Mouse (Mus musculus) neural tube, embryonic 13.5 days (tissue): ENCODE data around the gene Vipr2. TPM values are rescaled to one million over a fixed set of nuclear protein-coding genes. Genes with fewer than 3 reads are reported as not detected.

ENCODE experiments used
- ATAC-seq: fragments of 200-750 bp; cut with Nextera tagmentation; 2 replicates; pipeline ENCODE4 v1.8.0; 2017; ENCODE audit warnings: low read depth, mild to moderate bottlenecking, moderate TSS enrichment, moderate library complexity
- H3K27ac ChIP-seq: fragments of 300-500 bp; sonication (generic); replicated peaks from 2 replicates; pipeline ENCODE4 v1.5.1; 2015; ENCODE audit warnings: moderate library complexity, mild to moderate bottlenecking, inconsistent platforms
- H3K27me3 ChIP-seq: fragments of 300-500 bp; sonication (generic); 2 replicates; pipeline ENCODE4 v1.6.1; 2015; ENCODE audit warnings: mild to moderate bottlenecking, inconsistent platforms
- H3K36me3 ChIP-seq: fragments of 300-500 bp; sonication (generic); 2 replicates; pipeline ENCODE4 v1.6.1; 2015; ENCODE audit warnings: mild to moderate bottlenecking, inconsistent platforms
- H3K4me1 ChIP-seq: fragments of 300-500 bp; sonication (generic); replicated peaks from 2 replicates; pipeline ENCODE4 v1.6.1; 2015; ENCODE audit warnings: inconsistent platforms
- H3K4me2 ChIP-seq: fragments of 300-500 bp; sonication (generic); 2 replicates; pipeline ENCODE4 v1.6.1; 2015; ENCODE audit warnings: inconsistent platforms, mild to moderate bottlenecking, moderate library complexity
- H3K4me3 ChIP-seq: fragments of 300-500 bp; sonication (generic); 2 replicates; pipeline ENCODE4 v1.5.1; 2015; ENCODE audit warnings: mild to moderate bottlenecking, inconsistent platforms
- H3K9ac ChIP-seq: fragments of 300-500 bp; sonication (generic); 2 replicates; pipeline ENCODE4 v1.6.1; 2015; ENCODE audit warnings: moderate library complexity, mild to moderate bottlenecking, inconsistent platforms
- H3K9me3 ChIP-seq: fragments of 300-500 bp; sonication (generic); 2 replicates; pipeline ENCODE4 v1.6.1; 2016; ENCODE audit warnings: inconsistent platforms
- WGBS: fragments of 180-500 bp; shearing (Covaris S2); methylation state at CpG from one replicate; pipeline ENCODE4 v1.1.7; 2015; 5-methylcytosine and 5-hydroxymethylcytosine counted together
- polyA plus RNA-seq: library from polyadenylated mRNA; unstranded; fragments of >200 nt; fragmentation: Nextera tagmentation; extraction: Ambion mirVana; gene quantifications from 2 replicates; pipeline ENCODE4 v1.2.1, GENCODE M21; 2015

Gene Vipr2
- polyA plus RNA-seq, 1 experiment from 2014 or later, result 0.50 TPM

DNA sequence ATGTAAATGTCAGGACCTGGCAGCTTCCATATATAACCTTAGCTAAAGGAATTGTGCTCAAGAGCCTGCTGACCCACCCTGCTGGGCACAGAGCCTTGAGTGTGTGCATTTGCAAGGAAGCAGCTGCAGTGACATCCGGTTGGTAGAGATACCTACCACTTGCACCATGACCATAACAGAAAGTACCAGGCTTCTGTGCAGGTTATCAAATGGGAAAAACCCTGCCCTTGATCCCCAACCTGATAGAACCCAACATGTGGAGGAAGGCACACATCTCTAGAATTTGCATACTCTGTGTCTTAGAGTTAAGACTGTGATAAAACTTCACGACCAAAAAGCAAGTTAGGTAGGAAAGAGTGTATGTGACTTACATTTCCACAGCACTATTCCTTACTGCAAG lies 63.1 kb downstream of the Vipr2 start:
- Histone ChIP-seq H3K4me3 (no peak overlapping the region), H3K4me1 (no peaks in the 10 kb centered on the region), H3K9me3 (no peaks in the 10 kb centered on the region), H3K27me3 (no peaks in the 10 kb centered on the region), H3K4me2 (no peak overlapping the region), H3K9ac (no peak overlapping the region), H3K27ac (no peak overlapping the region), H3K36me3 (no peaks in the 10 kb centered on the region)
- WGBS, result 95% methylated on average over 2 of the region's 2 CpGs
- ATAC-seq, result no peak

DNA sequence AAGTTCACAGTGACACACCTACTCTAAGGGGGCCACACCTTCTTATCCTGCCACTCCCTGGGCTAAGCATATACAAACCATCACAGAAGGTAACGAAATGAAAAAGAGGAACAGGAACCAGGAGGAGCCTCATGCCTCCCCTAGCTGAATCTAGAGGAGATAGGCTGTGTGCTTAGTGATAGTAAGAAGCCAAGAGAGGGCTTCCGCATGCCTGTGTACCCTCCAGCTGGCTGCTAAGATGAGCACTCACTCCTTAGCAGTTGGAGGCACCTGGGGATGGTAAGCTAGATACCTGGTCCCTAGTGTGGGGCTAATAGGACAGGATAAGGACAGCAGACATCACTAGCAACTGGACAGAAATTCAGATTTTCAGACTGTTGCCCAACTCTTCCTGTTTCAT lies 64.3 kb downstream of the Vipr2 start:
- no peaks in the 10 kb centered on the region for H3K27me3 ChIP-seq
- H3K36me3 ChIP-seq, result no peaks in the 10 kb centered on the region
- WGBS, result 86% methylated on average over 2 of the region's 2 CpGs

DNA sequence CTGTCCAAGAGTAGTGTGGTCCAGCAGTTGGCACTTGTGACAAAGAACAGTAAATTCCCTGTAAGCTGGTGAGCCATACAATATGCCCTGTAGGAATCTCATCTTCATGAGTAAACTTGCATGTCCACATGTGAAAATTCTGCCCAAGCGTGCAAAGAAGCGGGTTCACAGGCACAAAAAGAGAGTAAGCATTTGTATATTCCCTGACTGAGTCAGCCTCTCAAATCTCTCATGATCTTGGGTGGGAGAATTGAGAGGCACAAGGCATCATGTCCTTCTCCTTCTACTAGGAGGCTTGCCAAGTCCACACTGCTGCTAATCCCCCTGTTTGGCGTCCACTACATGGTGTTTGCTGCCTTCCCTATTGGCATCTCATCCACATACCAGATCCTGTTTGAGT lies 64.9 kb downstream of the Vipr2 start:
- H3K27ac ChIP-seq, result no peak overlapping the region
- WGBS, result 87% methylated on average over 3 of the region's 3 CpGs
- no peak for ATAC-seq
- H3K36me3 ChIP-seq, result no peaks in the 10 kb centered on the region
- no peaks in the 10 kb centered on the region for H3K9me3 ChIP-seq
- H3K9ac ChIP-seq, result no peak overlapping the region
- H3K4me3 ChIP-seq, result no peak overlapping the region
- no peak overlapping the region for H3K4me2 ChIP-seq
- no peaks in the 10 kb centered on the region for H3K27me3 ChIP-seq
- H3K4me1 ChIP-seq, result no peaks in the 10 kb centered on the region

More for the DNA sequence above, 64.3 kb downstream of the Vipr2 start:
- no peak for ATAC-seq
- no peaks in the 10 kb centered on the region for H3K9me3 ChIP-seq
- H3K27ac ChIP-seq, result no peak overlapping the region
- H3K4me3 ChIP-seq, result no peak overlapping the region
- H3K4me2 ChIP-seq, result no peak overlapping the region
- H3K4me1 ChIP-seq, result no peaks in the 10 kb centered on the region
- no peak overlapping the region for H3K9ac ChIP-seq

DNA sequence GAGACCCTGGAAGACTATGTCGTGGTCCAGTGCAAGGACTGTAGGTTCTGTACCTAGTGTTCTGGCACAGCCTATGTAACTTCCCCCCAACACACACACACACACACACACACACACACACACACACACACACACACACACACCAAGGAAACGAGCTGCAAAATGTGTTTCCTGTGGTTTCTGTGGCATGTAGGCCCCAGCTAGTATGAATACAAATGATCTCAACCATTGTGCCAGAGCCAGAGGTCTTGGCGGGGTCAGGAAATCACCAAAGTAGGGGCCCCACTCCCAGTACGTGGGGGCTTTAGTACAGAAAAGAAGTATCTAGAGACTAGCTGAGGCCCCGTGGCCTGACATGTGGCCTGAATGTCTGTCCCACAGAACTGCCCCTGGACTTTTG lies 67.7 kb downstream of the Vipr2 start:
- ATAC-seq, result no peak
- no peaks in the 10 kb centered on the region for H3K9me3 ChIP-seq
- WGBS, result 41% methylated on average over 5 of the region's 5 CpGs

DNA sequence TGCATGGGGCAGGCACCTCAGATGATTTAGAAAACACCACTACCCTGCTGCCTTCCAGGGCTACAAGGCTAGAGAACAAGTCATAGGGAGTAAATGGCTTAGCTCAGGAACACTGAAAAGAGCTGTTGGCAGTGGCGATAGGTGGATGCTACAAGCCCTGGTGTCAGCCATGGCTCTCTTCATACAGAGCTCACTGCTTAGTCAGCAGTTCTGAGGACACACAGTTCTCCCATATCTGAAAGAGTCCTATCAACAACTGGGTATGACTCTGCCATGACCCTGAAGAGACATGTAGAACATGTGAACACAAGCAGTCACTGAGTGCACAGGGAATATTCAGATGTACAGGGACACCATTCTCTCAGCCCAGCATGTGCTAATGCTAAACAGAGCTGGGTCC lies 68.2 kb downstream of the Vipr2 start:
- Histone ChIP-seq H3K9ac (no peak overlapping the region), H3K9me3 (no peaks in the 10 kb centered on the region), H3K27me3 (no peaks in the 10 kb centered on the region), H3K4me2 (no peak overlapping the region), H3K27ac (no peak overlapping the region), H3K4me1 (no peaks in the 10 kb centered on the region), H3K4me3 (no peak overlapping the region), H3K36me3 (no peaks in the 10 kb centered on the region)
- ATAC-seq, result no peak
- WGBS, result 93% methylated on average over 1 of the region's 1 CpGs

More for the DNA sequence above, 67.7 kb downstream of the Vipr2 start:
- Histone ChIP-seq H3K4me2 (no peak overlapping the region), H3K4me3 (no peak overlapping the region), H3K9ac (no peak overlapping the region), H3K36me3 (no peaks in the 10 kb centered on the region), H3K27me3 (no peaks in the 10 kb centered on the region), H3K27ac (no peak overlapping the region), H3K4me1 (no peaks in the 10 kb centered on the region)

DNA sequence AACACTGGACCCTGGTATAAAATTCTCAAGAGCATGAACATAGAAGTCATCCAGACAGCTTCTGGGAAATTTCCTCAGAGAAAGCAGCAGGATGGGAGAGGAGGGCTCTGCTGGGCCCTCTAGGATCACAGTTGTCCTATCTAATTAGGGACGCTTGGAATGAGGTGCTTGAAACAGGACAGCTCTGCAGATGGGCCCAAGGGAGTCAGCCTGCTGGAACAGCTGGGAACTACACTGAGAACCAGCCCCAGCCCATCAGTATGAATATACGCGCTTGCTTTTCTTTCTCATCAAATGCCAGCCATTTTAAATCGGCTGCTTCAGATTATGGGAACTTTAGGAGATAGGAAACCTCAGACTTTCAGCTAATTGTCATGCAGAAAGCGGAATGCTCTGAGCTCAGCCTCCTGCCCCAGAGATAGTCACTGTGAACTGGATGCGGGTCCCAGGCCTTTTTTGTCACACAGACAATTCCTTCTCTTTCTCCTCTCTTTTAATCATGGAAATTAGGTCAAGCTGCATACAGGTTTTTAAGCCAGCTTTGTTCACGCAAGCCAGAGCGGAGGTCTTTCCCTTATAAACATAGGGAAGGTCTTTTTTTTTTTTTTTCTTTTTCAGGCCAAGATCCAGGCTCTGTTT lies 69.6 kb downstream of the Vipr2 start:
- H3K27ac ChIP-seq, result no peak overlapping the region
- H3K36me3 ChIP-seq, result no peaks in the 10 kb centered on the region
- no peak overlapping the region for H3K4me3 ChIP-seq
- no peaks in the 10 kb centered on the region for H3K9me3 ChIP-seq
- no peaks in the 10 kb centered on the region for H3K27me3 ChIP-seq
- 43% methylated on average over 8 of the region's 8 CpGs for WGBS
- no peak overlapping the region for H3K4me2 ChIP-seq
- ATAC-seq, result 0 out of 2 replicates have a peak, but pooled peaks have one; percentile 61
- H3K9ac ChIP-seq, result no peak overlapping the region
- no peaks in the 10 kb centered on the region for H3K4me1 ChIP-seq

DNA sequence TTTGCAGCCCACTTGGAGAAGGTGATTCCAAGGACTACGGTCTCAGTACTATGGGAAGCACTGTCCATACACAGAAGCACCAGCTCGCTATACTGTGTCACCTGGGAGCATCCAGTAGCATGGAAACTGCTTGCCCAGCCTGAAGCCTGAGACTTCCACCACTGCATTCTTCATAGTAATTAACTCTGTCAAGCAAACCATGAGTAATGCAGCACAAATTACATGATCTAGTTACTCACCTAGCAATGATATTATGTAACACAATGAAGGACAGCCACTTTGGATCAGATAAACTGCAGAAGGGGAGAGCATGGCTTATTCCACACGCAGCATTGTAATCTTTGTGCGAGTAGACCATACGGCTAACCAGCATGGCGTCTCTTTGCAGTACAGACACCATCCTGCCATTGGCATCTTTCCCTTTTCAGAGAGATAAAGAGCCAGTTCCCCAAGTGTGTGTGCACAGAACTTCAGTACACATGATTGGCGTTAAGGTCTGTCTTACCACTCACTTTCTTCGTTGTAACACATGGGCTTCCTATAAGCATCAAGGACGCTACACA lies 75.4 kb downstream of the Vipr2 start:
- Histone ChIP-seq H3K9ac (no peak overlapping the region), H3K27ac (no peak overlapping the region), H3K4me1 (no peaks in the 10 kb centered on the region), H3K9me3 (no peaks in the 10 kb centered on the region), H3K36me3 (no peaks in the 10 kb centered on the region), H3K4me2 (no peak overlapping the region), H3K27me3 (no peaks in the 10 kb centered on the region), H3K4me3 (no peak overlapping the region)
- 91% methylated on average over 9 of the region's 9 CpGs for WGBS
- ATAC-seq, result no peak

DNA sequence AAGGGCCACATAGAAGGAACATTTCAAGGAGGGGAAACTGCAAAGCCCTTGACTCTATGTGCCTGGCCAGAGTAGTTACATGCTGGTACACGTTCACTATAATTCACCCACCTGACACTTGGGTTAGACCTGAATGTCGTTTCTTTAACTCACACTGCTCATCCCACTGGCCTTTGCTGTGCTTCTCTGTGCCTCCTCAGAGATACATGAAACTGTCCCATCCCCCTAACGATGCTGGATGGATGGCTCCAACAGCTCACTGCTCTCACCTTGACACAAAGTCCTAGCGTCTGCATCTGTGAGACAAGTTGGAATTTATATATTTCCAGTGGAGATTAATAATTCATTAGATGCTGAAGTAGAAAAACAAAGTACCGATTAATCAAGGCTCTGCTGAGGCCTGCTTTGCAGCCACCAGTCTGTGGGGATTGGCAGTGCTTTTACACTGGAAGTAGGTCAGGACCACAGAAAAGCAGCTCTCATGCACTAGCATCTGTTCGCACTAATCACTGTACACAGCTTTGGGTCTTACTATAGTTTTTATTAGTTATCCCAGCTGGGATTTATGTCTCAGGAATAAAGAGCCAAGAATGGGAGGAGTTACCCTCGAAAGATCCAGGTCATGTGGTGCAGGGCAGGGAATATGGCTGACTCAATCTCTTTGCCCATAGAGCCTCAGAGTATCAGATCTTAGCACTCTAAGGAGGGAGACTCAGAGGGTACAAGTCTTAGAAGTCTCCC lies 79.4 kb downstream of the Vipr2 start:
- H3K9ac ChIP-seq, result no peak overlapping the region
- ATAC-seq, result peak; percentile 53

DNA sequence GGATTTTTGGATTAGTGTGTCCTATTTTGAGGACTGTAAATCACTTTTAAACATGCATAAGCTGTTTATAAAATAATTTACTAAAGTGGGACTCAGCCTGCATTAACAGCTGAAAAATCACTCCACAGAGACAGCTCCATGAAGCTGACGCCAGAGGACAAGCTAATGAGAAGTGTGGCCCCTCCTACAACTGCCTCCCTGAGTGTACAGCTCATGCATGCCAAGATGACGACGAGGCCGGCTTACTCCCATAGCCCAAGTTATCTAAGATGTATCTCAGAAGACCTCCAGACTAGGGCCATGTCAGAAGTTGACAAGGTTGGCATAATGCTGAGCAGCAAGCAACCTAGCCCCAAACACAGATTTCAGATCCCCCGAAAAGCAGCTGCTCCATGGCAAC lies 81.7 kb downstream of the Vipr2 start:
- Histone ChIP-seq H3K9me3 (no peaks in the 10 kb centered on the region), H3K4me1 (no peaks in the 10 kb centered on the region), H3K27ac (no peak overlapping the region), H3K9ac (no peak overlapping the region), H3K36me3 (no peaks in the 10 kb centered on the region), H3K27me3 (no peaks in the 10 kb centered on the region), H3K4me2 (no peak overlapping the region), H3K4me3 (no peak overlapping the region)
- 78% methylated on average over 5 of the region's 5 CpGs for WGBS
- no peak for ATAC-seq

More for the DNA sequence above, 79.4 kb downstream of the Vipr2 start:
- no peaks in the 10 kb centered on the region for H3K4me1 ChIP-seq
- H3K27me3 ChIP-seq, result no peaks in the 10 kb centered on the region
- H3K4me3 ChIP-seq, result no peak overlapping the region
- no peak overlapping the region for H3K4me2 ChIP-seq
- H3K9me3 ChIP-seq, result no peaks in the 10 kb centered on the region
- no peaks in the 10 kb centered on the region for H3K36me3 ChIP-seq
- WGBS, result 75% methylated on average over 7 of the region's 7 CpGs
- H3K27ac ChIP-seq, result no peak overlapping the region

DNA sequence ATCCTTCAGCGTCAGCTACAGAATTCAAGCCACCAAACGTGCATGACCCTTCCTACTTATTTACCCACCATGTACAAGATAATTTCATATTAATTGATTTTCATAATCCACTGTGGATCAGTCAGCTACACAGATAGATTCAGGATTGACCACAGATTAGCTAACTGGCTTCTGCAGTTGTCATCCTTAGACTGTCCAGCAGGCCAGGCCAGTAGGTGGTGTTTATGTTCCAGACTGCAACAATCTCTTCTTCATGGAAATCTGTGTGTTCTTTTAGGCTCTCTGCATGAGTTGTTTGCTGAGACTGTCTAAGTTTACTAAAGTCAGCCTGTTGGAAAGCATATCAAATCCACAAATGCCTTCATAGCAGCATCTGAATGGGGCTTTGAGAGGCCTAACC lies 82.2 kb downstream of the Vipr2 start:
- WGBS, result 93% methylated on average over 2 of the region's 2 CpGs
- Histone ChIP-seq H3K27ac (no peak overlapping the region), H3K4me3 (no peak overlapping the region), H3K4me1 (no peaks in the 10 kb centered on the region), H3K4me2 (no peak overlapping the region), H3K9me3 (no peaks in the 10 kb centered on the region), H3K36me3 (no peaks in the 10 kb centered on the region), H3K9ac (no peak overlapping the region), H3K27me3 (no peaks in the 10 kb centered on the region)
- no peak for ATAC-seq

DNA sequence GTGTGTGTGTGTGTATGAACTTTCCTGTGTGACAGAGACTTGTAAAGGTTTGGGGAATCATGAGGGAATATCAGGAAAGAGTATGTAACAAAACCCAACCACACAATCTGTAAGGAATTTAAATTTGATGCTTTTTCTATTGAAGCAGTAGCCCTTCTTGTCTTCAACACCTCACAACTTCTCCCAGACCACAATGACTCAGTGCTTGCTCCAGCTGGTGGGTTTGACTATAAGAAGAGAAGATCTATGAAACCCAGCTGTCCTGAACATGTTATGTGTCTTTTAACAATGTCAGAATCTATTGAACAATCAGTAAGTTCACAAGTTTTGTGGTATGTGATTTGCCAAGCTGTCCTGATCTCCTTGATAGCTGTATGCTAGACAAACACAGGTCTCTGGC lies 87.8 kb downstream of the Vipr2 start:
- Histone ChIP-seq H3K9ac (no peak overlapping the region), H3K36me3 (no peaks in the 10 kb centered on the region), H3K27me3 (no peaks in the 10 kb centered on the region), H3K4me3 (no peak overlapping the region), H3K4me2 (no peak overlapping the region), H3K27ac (no peak overlapping the region), H3K4me1 (no peaks in the 10 kb centered on the region), H3K9me3 (no peaks in the 10 kb centered on the region)
- no peak for ATAC-seq

DNA sequence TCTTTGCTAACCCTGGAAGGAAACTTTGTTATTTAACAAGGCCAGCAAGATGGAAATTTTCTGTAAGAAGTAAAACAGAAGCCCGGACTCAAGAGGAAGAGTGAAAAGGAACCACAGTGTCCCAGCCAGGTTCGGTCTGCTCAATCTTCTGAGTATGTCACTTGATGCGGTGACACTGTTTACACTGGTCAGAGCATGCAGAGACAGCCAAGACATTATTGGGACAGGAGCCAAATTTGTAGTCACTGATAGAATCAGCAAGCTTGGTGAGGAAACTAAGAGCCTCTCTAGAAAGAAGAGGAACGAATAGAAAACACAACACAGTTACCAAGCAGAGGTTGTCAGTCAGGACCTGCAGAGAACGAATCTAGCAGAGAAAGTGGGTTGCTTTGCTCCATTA lies 92.1 kb downstream of the Vipr2 start:
- no peaks in the 10 kb centered on the region for H3K36me3 ChIP-seq
- WGBS, result 82% methylated on average over 5 of the region's 5 CpGs
- H3K9me3 ChIP-seq, result no peaks in the 10 kb centered on the region
- no peak overlapping the region for H3K9ac ChIP-seq
- no peaks in the 10 kb centered on the region for H3K4me1 ChIP-seq
- H3K4me2 ChIP-seq, result no peak overlapping the region
- no peak overlapping the region for H3K27ac ChIP-seq
- no peaks in the 10 kb centered on the region for H3K27me3 ChIP-seq
- ATAC-seq, result no peak
- H3K4me3 ChIP-seq, result no peak overlapping the region
